Mouse (Mus musculus): ENCODE measurements at regions not wholly inside any gene's neighbourhood (a gene's known extent, or its start where the extent isn't known, plus 50 kb on each side); places are given as distances from the start of the nearest gene placed in this dataset.

DNA sequence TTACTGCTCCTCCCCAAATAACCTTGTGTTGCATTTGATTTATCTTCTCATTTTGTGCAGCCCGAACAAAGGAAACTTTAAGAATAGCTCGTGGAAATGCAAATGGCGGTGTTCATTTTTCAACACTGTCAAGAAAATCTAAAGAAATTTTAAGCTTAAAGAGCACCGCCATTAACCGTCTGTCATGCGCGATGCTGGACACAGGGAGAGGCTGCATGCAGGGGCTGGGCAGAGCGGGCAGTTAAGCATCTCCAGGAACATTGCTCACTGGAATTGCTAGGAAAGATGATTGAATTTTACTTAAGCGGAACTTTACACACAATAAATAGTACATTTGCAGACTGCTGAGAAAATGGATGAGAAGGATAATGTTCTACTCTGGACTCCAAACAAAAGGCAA is 229.2 kb upstream of the Krr1 start:
- TF ChIP-seq POLR2A (IDR thresholded peaks at IDR 0.05; ENCODE audit: extremely low read depth, insufficient read depth, low read length) (no peak), CTCF (IDR thresholded peaks at IDR 0.05; ENCODE audit: extremely low read depth, insufficient read depth, low read length) (no peak)
